Mouse (Mus musculus): ENCODE measurements around the gene Cotl1.

Gene Cotl1

GRCm38 (mm10) chr8:119785764-119786405 lies 54.5 kb downstream of the Cotl1 start:
- DNase-seq, result peak; percentile 69

- no peak for DNase-seq
These were observed 55.7 kb downstream of the Cotl1 start for GRCm38 (mm10) chr8:119784676-119785075.

- DNase-seq, result no peak
These were observed 56.2 kb downstream of the Cotl1 start for GRCm38 (mm10) chr8:119784141-119784574.

- DNase-seq, result no peak
These were observed 56.8 kb downstream of the Cotl1 start for GRCm38 (mm10) chr8:119783579-119783978.

GRCm38 (mm10) chr8:119782715-119783114 lies 57.6 kb downstream of the Cotl1 start:
- DNase-seq, result peak; percentile 86

- DNase-seq, result peak; percentile 43
These were observed 59.1 kb downstream of the Cotl1 start for GRCm38 (mm10) chr8:119781086-119781840.

GRCm38 (mm10) chr8:119780402-119781049 lies 59.8 kb downstream of the Cotl1 start:
- DNase-seq, result no peak

GRCm38 (mm10) chr8:119779013-119779737 lies 61.2 kb downstream of the Cotl1 start:
- DNase-seq, result peak; percentile 93

GRCm38 (mm10) chr8:119778263-119778662 lies 62.1 kb downstream of the Cotl1 start, which contains the start of gene Tldc1:
TSS of gene Tldc1 (minus strand) at chr8:119778416.
- peak; percentile 99 for DNase-seq

- no peak for DNase-seq
These were observed 62.6 kb downstream of the Cotl1 start for GRCm38 (mm10) chr8:119777765-119778164.

- no peak for DNase-seq
These were observed 63.6 kb downstream of the Cotl1 start for GRCm38 (mm10) chr8:119776668-119777245.

- no peak for DNase-seq
These were observed 74.4 kb downstream of the Cotl1 start for GRCm38 (mm10) chr8:119765761-119766444.

GRCm38 (mm10) chr8:119765311-119765710 lies 75.0 kb downstream of the Cotl1 start:
- DNase-seq, result no peak

GRCm38 (mm10) chr8:119762226-119763220 lies 77.8 kb downstream of the Cotl1 start:
- no peak for DNase-seq

GRCm38 (mm10) chr8:119761692-119762091 lies 78.7 kb downstream of the Cotl1 start:
- no peak for DNase-seq

Measured in retina, postnatal 1 day (tissue).